Mouse (Mus musculus): ENCODE measurements around the gene Zfp747.

DNA sequence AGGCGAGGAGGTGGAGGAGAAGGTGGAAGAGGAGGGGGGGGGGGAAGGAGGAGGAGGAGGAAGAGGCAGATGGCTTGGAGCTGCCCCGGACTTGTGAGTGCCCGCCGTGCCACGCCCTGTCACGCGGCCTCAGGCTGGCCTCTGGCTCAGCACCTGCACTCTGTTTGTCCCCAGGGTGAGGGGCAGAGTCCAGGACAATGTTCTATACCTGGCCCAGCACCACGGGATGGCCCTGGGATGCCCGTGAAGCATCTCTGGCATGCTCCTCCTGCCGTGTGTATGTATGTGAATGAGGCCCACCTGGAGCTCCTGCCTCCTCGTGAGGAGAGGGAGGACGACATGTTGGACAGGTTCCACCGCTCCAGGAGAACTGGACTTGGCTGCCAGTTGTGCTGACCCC lies 14.4 kb downstream of the Zfp747 start:
- no peak for TF ChIP-seq FLI1 (IDR thresholded peaks at IDR 0.05; ENCODE audit: low read length)
- TF ChIP-seq GATA1 (IDR thresholded peaks at IDR 0.05; ENCODE audit: borderline replicate concordance, low read length): no peak

Data from megakaryocyte, embryonic 14.5 days (primary cell).